Mouse (Mus musculus) brain, embryonic 14.5 days (tissue): Measurements from ENCODE around the gene Lpin2. TPM values are rescaled to one million over a fixed set of nuclear protein-coding genes. Genes with fewer than 3 reads are reported as not detected.

Source experiments
- DNase-seq: peaks from one replicate; pipeline ENCODE4 v3.0.0-alpha.2; 2011; ENCODE audit warnings: low read depth
- CTCF ChIP-seq: fragments of 200-500 bp; IDR thresholded peaks from 2 replicates; pipeline ENCODE4 v1.5.1; 2012; ENCODE audit warnings: inconsistent platforms, mild to moderate bottlenecking, moderate library complexity, borderline replicate concordance; ENCODE audit not compliant: insufficient read depth, insufficient read length; ENCODE audit errors: extremely low read depth
- POLR2A ChIP-seq: fragments of 200-500 bp; IDR thresholded peaks from 2 replicates; pipeline ENCODE4 v1.6.1; 2012; ENCODE audit warnings: mild to moderate bottlenecking, inconsistent platforms, borderline replicate concordance; ENCODE audit not compliant: poor library complexity, insufficient read depth, insufficient read length, severe bottlenecking; ENCODE audit errors: extremely low read depth
- polyA plus RNA-seq: library from polyadenylated mRNA; depleted of rRNA; stranded (reverse); fragments of >200 nt; gene quantifications from 2 replicates; pipeline ENCODE4 v1.2.3, GENCODE M21; 2012; rRNA removed

Lpin2 gene
- polyA plus RNA-seq, 1 experiment, result 34.5 TPM

DNA sequence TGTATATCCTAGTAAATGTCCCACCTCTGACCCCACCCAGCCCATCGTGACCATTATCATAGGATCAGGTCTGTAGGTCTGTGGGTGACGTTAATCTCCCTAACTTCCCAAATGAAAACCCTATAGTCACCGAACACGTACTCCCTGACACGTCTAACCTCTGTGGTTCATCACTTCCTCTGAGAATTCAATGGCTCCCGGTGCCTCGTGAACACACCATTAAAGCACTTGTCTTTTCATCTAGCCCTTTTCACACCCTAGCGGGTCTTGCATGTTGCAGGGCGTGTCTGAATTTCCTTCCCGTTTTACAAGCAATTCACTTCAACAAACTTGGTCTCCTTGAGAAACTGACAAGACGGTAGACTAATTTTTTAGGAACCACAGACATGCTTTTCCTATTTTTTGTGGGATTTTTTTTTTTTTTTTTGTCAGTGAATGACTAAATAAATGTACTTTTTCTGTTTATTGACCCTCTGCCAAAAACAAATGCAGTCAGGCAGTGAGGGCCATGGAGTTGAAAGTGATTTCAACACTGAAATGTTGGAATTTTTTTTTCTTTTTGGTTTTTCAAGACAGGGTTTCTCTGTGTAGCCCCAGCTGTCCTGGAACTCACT, 105.9 kb downstream of the Lpin2 start:
- TF ChIP-seq CTCF, result no peak
- DNase-seq, result no peak

DNA sequence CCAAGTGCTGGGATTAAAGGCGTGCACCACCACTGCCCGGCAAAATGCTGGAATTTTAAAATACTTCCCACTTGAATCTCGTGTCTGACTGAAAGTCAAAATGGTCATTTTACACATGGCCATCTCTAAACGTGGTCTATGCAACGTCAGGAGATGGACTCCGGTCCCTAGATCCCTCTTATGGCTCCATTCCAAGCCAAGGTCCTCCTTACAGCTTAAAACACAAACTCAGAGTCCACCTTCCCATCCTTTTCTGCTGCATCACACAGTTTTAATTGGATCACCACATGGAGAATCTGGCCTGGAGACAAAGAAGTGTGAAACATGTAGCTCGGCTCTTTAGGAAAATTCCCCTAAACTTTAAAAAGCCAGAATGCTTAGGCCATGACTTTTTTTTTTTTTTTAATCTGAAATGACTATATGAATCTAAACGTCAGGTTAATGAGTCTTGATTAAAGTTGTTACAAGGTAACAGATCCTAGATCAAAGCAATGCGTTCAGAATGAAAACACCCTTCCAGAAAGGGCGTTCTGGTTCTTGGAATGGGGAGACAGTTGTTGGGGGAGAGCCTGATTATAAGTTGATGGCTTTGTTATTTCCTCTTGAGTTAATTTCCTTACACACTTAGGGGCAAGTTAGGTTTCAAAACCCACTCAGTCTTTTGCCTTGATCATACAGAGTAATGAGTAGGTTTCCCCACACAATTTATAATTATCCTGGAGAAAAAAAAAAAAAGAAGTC, 106.6 kb downstream of the Lpin2 start:
- DNase-seq, result no peak
- no peak for TF ChIP-seq CTCF
- TF ChIP-seq POLR2A, result no peak

DNA sequence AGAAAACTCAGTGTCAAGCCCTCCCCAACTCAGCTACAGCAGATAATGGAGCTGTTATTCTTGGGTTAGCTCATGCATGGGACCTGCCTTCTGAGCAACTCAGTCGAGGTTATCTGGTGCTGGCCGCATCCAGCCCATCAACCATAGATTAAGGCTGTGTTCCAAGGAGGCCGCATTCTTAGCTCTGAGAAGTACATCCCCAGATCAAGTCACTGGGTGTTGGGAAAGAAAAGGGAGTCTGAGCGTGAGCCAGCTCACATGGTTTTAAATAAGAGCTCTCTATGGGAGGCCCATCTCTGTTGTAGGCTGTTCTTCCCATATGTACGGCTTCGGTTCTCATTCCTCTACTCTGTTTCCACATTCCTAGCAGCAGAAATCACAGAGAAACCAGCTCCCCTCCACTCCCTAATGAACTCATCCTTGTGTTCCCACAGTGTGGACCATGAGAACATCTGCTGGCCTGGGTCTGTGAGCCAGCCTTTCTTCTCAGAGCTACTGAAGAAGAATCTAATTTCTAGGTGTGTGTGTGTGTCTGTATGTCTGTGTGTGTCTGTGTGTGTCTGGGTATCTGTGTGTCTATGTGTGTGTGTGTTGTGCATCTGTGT, 107.3 kb downstream of the Lpin2 start:
- no peak for TF ChIP-seq POLR2A
- TF ChIP-seq CTCF, result no peak
- peak; percentile 13 for DNase-seq

DNA sequence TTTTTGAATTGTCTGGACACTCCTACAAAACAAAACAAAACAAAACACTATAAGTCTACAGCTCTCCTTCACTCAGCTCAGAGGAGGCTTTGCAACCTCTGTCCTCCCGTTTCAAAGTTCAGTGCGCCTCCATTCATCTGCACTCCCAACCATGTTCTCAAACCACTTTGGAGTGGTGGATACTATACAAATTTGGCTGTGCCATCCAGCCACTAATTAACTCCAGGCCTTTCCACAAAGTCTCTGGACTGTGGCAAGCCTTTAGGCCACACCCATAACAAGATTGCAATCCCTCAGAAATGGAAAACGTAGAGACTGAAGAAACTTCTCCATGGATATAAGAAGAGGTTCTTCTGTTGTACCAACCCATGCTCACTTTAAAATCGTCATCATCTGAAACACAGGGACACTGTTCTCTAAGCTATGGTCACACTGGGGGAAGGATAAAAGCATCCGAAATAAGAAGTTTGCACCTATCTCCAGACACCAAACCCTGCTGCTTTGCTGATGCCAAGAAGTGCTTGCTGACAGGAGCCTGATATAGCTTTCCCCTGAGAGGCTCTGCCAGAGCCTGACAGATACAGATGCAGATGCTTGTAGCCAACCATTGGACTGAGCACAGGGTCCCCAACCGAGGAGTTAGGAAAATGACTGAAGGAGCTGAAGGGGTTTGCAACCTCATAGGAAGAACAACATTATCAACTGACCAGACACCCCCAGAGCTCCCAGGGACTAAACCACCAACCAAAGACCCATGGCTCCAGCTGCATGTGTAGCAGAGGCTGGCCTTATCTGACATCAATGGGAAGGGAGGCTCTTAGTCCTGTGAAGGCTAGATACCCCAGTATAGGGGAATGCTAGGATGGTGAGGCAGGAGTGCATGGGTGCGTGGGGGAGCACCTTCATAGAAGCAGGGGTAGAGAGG, 108.4 kb downstream of the Lpin2 start:
- no peak for DNase-seq
- TF ChIP-seq CTCF (no peak), POLR2A (no peak)

DNA sequence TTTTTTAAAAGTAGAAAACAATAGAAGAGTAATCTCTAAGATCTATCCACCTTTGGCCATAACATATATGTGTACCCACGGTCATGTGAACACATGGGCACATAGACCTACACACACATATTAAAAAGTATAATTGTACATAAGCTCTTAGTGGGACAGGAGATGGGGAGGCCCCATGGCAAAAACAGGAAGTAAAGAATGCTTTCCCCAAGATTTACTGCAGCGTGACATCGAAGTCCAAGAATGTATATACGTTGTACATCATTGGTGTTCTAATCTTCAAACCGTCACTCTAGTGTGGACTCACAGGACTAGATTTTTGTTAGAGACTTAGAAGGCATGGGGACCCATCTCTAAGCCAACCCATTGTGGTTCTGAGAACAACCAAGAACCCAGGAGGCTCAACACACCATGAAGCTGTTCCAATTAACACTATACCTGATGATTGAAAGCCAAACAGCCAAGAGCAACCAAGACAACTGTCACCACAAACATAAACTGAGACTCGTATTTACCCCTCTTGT, 109.6 kb downstream of the Lpin2 start:
- DNase-seq, result no peak
- no peak for TF ChIP-seq POLR2A
- no peak for TF ChIP-seq CTCF

DNA sequence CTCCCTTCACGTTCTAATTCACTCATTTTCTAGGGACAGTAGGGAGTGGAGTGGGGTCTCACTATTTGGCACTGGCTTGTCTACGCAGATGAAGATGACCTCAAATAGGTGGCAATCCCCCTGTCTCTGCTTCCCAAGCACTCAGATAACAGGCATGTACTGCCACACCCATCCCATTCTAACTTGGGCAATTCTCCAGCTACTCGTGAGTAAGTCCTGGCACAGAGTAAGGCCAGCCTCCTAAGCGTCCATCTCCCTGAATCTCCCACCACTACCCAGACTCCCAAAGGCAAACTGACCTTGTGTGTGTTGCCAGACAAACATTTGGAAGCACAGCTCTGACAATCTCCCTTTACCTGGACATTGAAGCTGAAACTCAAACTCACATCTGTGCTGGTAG, 110.5 kb downstream of the Lpin2 start:
- TF ChIP-seq CTCF (no peak), POLR2A (no peak)
- DNase-seq, result no peak

DNA sequence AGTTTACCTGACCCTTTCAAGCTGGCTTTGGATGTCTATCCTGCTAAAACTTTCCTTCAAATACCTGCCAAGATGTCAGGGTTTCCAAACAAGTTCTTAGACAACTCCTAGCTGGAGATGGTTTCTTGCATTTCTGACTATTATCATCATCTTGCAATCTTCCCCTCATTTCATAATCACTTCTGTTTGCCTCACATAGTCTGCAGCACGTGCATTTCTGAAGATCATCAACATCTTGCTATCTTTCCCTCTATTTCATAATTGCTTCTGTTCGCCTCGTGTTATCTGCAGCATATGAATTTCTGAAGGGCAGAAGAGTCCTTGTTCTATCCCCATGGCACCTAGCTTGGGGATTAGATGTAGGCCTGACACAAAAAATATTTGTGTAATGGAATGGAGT, 112.2 kb downstream of the Lpin2 start:
- TF ChIP-seq CTCF, result no peak
- no peak for TF ChIP-seq POLR2A
- DNase-seq, result no peak

Other genes with a start within 250 kb of the Lpin2 start
- 1.6 and 2.3 TPM in 2 replicates for gene Myom1, start 179.9 kb upstream of the Lpin2 start, polyA plus RNA-seq
- gene Myl12a, start 179.7 kb upstream of the Lpin2 start, polyA plus RNA-seq, result 77.6 and 83.0 TPM in 2 replicates
- 1.8 and 2.0 TPM in 2 replicates for gene Emilin2, start 129.4 kb downstream of the Lpin2 start, polyA plus RNA-seq